Mouse (Mus musculus) T-cell, adult 66 days (primary cell): Measurements from ENCODE around the gene Gcsam. TPM values are rescaled to one million over a fixed set of nuclear protein-coding genes. Genes with fewer than 3 reads are reported as not detected.

Source experiments
- total RNA-seq, 2 experiments: library from RNA; stranded (reverse); gene quantifications; 3 replicates in 1 of 2; 4 replicates in 1 of 2; pipeline ENCODE4 v1.2.4; 2023

Gene Gcsam
- total RNA-seq: under 1 TPM in 1 of 2 experiments, not detected in 1; 0.20 TPM

GRCm38 (mm10) chr16:45610267-45610666 is at the start of gene Gcsam:
Gene Gcsam, plus strand, starts transcription at chr16:45610380.

GRCm38 (mm10) chr16:45653934-45654332 is 43.8 kb downstream of the Gcsam start, which contains the start of gene BC016579:
Gene BC016579, minus strand, starts transcription at chr16:45654068.

Other genes with a start within 250 kb of the Gcsam start
- 10 to 100 TPM; 15.8 to 19.1 TPM for gene Cd200, start 201.3 kb upstream of the Gcsam start, total RNA-seq
- gene Gm609, start 117.4 kb upstream of the Gcsam start, total RNA-seq: not detected
- gene Gm17783, start 78.3 kb upstream of the Gcsam start, total RNA-seq: not detected
- not detected for gene Slc9c1, start 75.1 kb upstream of the Gcsam start, total RNA-seq
- not detected for gene BC016579, start 43.7 kb downstream of the Gcsam start, total RNA-seq
- gene Tmprss7, start 83.3 kb downstream of the Gcsam start, total RNA-seq: not detected
- gene Tagln3, start 114.2 kb downstream of the Gcsam start, total RNA-seq: not detected
- gene Abhd10, start 132.6 kb downstream of the Gcsam start, total RNA-seq: 10 to 100 TPM; 36.4 to 40.7 TPM